Mouse (Mus musculus) CD4-positive, CD25-positive, alpha-beta regulatory T cell, adult 4 months (primary cell): ENCODE data around the gene Gm49395. TPM values are rescaled to one million over a fixed set of nuclear protein-coding genes. Genes with fewer than 3 reads are reported as not detected.

Experiments
- ATAC-seq: one replicate; pipeline ENCODE4 v1.8.0; 2017
- polyA plus RNA-seq, 2 experiments: library from polyadenylated mRNA; unstranded; fragments of 100-300 nt; shearing (Covaris generic); gene quantifications; one replicate each; pipeline ENCODE4 v1.2.1; 2017

The Gm49395 gene
- 1 to 10 TPM in 1 of 2 experiments, not detected in 1; 1.6 TPM for polyA plus RNA-seq

DNA sequence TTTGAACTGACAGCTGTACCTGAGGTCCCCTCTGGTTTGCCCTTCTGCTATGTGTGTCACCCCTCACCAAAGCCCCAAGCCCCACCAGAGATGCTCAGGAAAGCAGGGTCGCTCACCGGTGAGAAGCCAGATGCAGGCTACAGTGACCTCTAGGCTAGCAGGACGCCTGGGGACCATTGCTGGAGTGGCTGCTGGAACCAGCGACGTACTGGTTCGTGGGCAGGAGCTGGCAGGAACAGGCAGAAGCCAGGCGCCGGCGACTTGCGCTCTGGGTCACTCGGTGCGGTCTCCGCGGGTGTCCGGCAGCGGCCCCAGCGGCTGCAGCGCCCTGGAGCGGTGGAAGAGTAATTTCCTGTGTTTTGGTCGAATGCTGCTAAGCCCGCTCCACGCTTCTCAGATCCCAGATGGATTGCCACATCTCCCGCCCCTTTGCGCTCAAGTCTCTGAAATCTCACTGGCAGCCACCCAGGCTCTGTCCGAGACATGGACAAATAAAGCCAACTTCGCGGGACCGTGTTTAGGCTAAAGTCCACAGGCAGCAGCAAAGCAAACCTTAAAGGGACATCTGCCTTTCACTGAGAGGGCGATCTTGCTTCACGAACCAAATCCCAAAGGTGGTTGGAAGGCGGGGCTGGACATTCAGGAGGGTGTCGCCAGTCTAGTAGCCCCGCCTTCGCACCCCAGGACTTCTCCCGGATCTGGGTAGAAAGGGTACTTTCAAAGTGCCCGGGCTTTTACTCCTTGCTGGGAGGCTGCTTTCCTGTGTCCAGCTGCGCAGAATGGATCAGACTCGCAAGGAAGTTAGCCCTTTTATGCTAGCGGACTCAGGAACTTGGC is at the start of gene Gm49395, which contains the start of gene Itga1:
Gm49395 (minus strand) TSS at position 567 of the 837 bp plus-strand sequence.
Itga1 (minus strand) TSS at position 610 of the 837 bp plus-strand sequence.
- ATAC-seq, result no peak

DNA sequence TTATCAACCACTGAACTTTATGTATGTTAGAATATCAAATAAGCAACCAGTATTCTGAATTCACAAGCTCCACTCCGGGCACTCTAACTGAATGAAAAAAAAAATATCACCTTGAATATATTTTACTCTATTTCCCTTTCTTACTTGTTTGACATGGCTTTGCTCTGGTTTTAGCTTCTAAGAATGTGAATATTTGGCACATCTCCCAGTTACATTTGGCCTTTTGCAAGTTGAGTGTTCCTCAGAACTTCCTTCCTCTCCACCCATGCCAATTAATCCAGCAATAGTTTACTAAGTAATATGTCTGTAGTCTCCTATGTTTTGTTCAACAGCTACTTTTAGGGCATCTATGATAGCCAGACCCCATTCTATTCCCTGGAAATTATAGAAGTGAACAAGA is 48.9 kb upstream of the Gm49395 start:
- no peak for ATAC-seq

DNA sequence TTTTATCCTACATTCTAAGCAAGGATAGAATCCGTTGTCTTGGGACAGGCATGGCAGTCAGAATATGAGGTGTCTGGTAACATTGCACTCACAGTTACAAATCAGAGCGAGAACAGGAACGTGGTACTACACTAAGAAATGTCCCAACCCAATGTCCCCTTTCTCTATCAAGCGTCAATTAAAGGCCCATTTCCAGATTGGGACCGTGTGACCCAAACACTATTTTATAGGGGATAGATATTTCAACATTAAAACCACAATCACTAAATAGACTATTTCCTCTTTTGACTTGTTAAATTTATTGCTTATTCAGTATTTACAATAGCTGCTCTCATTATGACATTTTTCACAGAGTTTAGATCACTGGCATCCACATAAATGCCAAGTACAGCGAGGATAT is 48.1 kb upstream of the Gm49395 start:
- ATAC-seq, result no peak

DNA sequence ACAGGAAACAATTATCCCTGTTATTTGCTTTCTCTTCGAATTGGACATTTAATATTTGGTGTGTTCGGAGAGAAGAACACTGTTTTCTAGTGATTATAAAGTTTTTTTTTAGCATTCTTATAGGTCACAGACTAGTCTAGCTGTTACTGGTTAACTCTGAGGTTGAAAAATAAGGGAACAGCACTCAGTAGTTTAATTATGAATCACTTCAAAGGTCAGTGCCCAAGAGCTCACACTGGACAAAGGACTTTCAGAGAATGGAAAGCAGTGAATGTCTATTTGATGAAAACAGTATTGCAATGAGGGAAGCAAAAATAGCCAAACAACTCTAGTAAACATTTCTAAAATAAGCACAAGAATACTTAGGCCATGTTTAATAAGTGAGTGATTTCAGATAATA is 41.9 kb upstream of the Gm49395 start:
- ATAC-seq, result no peak

DNA sequence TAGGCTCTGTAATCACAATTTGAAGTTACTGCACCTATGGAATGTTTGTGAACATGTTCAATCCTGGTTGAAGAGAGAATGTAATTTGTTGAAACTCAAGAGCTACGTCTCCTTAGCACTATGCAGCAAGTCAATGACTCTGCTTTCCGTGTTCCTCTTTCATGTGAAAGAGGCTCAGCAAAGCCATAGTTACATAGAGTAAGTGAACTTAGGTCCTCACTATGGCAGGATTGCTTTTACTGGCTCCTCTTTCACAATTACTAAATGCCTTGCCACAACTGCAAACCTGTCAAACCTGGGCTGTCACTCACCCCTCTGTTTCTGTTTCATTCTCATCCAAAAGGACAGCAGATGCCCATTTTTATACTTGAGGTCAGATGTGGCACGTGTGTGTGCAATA is 40.3 kb upstream of the Gm49395 start:
- ATAC-seq, result no peak

DNA sequence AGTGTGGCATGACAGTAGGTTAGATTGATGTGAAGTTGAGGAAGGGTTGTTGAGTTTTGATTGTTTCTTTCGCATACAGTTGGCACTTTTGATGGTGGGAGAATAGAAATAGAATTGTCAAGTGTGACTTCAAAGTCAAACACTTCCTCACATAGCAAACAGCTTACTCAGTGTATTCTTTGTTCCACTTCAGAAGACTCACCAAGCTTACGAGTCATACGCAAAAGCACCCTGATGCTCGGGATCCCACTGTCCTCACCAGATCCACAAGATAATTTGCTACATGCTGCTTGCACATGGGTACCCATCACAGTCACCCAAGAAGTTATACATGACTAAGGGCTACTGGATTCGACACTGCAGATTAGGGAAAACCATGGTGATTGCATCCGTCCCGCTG is 36.8 kb upstream of the Gm49395 start:
- no peak for ATAC-seq

DNA sequence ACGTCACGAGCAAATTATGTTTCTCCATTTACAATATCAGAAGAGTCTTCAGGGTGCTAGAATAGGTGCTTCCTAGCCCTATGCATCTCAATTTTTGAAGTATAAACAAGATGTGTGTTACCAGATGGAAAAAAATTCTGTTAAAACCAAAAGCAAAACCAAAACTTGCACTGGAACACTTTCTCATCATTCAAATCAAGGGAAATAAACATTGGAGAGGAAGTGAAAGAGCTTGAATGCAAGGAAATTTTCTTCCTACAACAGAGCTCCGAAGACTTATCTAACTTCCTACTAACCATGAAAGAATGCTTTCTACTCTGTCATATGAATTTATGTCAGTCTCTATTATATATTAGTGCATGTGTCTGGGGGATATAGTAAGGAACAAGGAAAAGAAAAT is 35.0 kb upstream of the Gm49395 start:
- ATAC-seq, result no peak

DNA sequence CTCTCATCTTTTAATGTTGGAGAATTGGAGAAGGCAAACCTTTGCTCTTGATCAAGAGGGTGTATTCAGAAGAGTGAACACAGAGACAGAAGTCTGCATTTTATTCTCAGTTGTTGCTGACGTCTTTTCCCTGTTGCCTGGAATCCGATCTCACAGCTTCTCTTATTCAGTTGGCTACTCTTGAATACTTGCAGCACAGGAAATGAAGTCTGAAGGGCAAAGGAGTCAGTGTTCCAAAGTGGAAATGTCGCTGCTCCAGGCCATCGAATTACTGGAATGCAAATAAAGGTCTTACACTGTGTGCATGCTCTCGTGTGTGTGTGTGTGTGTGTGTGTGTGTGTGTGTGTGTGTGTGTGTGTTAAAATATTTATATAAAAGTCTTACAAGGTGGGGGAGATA is 30.7 kb upstream of the Gm49395 start:
- no peak for ATAC-seq

DNA sequence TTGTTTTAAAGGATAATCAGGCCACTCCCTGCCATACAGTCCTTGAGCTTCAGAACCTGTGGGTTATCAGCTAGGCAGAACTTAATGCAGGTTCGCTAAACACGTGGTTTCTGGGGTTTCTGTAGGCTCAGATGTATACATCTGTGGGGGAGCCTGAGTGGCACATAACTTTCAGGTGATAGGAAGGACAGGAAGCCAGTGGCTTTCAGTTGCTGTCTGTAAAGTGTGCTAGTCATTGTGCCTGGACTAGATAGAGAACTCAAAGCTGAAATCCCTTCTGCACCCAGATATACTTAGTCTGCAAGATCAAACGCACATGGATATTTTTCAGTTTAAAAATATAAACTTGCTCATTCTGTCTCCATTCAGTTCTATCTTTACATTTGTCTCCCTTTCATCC is 29.7 kb upstream of the Gm49395 start:
- ATAC-seq, result no peak

DNA sequence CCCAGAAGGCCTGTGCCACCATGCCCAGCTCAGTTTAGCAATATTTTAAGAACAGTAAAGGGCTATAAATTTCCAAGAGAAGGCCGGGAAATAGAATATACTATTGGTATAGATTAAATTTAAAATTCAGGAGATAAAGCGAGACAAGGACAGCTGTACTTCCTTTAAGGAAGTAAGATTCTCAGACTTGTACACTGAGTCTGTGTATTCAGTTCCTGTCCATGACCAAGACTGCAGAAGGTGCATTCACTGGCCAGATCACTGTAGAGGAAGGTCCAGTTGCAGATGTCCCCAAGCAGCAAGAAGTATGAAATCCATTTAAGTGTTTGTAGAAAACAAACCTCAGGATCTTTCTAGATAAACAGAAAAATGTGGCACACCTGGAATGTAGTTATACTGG is 28.3 kb upstream of the Gm49395 start:
- ATAC-seq, result no peak

DNA sequence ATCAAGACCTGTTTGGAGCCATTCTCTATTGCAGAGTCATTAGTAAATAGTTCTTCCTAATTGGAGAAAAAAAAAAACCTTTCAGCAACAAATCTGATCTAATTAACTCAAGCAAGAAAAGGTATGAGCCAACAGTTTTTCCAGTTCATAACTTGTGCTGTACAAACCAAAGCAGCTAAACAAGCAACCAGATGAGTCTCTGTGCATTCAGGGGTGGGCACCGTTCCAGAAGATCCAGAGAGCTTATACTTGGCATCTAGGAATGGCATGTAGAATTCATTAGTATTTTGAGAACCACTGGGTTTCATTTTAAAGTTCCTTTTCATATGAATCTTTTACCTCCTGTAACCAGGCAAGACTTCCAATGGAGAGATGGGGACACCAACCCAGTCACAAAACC is 26.1 kb upstream of the Gm49395 start:
- no peak for ATAC-seq

DNA sequence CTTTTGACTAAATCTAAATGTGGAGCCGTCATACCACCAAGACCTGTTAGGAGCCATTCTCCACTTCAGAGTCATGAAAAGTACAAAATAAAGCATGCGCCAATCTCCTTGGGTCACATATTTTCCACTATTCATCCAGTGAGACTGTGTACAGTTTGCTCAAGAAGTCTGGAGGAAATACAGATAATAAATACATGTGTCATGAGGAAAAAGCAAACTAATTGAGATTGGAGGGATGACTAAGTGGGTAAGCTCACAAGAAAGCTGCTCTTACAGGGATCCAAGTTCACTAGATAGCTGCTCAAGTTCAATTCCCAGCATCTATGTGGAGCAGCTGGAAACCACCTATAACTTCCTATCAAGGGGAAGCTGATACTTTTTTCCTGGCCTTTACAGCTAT is 24.8 kb upstream of the Gm49395 start:
- ATAC-seq, result no peak

DNA sequence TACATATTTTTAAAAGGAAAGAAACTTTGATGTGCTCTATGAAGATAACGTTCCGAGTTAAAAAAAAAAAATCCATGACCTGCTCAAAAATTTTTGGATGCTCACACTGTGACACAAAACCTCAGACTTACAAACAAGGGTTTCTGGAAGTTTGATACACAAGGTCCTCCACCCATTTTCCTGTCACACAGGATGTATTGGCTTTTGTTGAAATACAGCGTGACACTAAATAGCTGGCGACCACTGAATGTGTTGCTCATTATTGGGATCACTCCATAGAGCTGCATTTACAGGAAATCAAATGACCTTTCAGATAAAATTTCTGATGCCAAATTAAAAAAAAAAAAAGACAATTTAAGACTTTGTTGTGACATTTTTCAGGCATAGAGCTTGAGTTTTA is 23.4 kb upstream of the Gm49395 start:
- ATAC-seq, result no peak

DNA sequence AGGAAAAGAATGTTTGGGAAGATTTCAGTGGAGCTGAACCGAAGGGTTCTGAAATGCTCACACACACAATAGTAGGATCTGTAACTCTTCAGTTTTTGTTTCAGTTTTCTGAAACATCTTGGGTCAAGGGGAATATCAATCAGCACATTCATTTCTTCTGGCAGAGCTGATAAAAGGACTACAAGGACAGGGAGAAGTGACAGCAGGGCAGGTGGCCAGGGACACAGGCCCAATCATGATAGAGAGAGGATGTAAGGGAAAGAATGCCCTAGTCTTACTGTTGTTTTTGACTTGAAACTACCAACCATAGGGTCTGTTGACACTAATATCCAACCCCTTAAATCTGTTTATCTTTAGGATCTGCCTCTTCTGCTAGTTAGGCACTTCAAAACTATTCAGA is 22.8 kb upstream of the Gm49395 start:
- ATAC-seq, result no peak

DNA sequence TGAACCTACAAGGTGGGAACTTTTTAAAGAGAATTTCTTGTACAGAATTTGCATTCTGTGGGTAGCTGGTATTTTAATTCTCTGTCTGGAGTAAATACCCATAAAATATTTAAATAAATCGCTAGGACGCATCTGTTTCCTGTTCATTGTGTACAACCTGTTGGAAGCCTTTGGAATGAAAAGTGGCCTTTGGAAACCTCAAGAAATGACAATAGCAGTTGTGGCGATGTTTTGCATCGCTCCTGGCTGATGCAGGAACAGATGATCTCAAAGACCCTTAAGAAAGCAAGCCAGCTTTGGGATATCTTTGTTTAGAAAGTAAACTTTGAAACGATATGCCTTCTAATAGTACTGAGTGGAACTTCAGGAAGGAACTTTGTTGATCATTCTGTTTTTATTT is 17.0 kb upstream of the Gm49395 start:
- ATAC-seq, result no peak

DNA sequence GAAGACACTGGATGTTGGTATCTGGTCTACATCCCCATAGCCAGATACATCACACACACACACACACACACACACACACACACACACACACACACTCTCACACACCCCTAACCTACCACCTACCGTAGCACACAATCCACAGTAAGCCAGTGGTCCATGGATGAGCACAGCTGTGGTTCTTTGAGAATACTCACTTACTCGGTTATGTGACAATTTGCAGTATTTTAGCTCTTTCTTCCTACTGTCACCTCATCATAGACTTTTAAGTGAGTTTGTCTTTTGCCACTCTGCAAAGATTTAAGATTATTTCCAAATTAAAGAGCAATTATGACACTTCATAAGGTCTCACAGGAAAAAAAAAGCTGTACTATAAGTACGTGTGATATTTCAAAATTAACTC is 16.5 kb upstream of the Gm49395 start:
- ATAC-seq, result no peak

DNA sequence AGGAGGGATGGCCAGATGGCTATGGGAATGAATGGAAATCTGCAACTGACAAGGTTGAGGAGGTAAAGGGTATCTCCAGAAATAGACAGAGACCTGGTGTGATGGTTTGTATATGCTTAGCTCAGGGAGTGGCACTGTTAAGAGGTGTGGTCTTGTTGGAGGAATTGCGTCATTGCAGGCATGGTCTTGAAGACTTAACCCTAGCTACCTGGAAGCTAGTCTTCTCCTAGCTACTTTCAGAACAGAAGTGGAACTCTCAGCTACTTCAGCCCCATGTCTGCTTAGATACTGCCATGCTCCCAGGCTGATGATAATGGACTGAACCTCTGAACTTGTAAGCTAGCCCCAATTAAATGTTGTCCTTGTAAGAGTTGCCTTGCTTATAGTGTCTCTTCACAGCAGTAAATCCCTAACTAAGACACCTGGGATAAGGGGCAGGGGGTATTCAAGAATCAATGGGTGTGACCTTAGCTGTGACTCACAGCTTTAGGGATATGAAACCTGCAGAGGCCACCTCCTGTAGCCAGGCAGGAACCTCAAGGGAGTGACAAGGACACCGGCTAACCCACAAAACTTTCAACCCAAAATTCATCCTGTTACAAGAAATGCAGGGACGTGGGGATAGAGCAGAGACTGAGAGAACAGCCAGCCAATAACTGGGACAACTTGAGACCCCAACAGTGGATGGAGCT is 15.4 kb upstream of the Gm49395 start:
- no peak for ATAC-seq

DNA sequence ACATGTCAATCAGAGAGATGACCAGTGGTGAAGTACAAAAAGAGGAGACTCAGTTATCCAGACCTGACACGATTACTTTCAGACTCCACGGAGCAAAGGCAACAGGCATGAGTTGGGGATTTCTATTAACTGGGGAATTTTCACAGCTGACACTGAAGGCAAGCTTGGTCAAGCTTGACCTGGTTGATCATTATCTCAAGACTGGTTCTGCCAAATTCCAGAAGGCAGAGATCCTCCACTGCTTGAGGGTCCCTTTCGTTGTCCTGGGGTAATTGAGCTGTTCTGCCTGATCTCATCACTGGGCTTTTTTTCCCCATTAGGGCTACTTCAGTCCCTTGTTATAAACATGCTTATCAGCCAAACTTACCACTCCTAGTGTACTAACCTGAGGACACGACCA is 7.9 kb upstream of the Gm49395 start:
- no peak for ATAC-seq

DNA sequence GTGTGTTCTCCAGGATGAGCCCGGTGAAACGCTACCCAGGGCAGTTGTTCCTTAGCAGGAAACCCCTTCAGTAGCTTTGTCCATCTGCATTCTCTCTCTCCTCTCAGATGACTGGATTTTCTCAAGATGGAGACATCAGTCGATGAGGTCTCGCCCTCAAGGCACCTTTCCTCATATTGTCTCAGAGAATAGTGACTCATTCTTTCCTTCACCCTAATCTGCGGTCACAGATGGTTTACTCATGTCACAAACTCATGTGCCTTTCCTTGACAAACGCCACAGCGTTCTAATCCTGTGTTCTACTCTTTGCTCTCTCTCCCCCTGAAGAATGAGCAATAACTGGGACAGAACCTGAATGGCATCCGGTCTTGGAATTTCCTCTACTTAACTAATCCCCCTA is 5.7 kb upstream of the Gm49395 start:
- ATAC-seq, result peak; percentile 45

DNA sequence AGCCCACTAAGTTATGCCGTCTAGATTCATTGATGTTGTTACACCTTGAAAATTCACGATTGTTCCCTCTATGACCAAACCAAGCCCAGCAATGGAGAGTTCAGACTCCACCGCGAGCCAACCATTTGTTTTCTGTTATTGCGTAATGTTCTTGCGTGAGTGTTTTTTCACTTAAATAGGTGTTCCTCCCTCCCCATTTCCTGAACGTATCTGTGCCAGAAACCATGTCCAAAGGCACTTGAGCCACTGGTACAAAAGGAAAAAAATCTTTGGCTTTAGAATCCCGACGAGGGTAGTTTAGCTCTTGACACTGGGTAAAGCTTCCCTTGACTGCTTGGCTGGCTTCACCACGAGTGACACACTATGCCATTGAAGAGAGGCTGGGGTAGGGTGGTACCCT is 4.5 kb upstream of the Gm49395 start:
- no peak for ATAC-seq

DNA sequence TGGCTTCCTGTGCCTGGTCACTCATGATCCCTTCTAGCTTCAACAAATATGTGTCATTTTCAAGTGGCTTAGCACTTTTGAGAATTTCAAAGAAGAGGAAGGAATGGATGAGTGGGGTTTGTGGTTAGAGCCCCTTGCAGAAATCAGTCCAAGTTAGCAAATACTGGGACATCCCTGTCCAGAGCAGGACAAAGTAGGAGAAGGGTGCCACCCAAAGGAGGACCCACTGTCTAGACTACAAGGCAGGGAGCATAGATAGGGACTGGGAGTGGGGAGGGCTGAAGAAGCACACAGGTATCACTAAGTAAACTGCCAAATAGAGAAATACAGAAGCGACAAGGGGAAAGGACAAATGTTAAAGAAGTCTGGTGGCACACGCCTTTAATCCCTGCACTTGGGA is 1.0 kb upstream of the Gm49395 start:
- ATAC-seq, result no peak

DNA sequence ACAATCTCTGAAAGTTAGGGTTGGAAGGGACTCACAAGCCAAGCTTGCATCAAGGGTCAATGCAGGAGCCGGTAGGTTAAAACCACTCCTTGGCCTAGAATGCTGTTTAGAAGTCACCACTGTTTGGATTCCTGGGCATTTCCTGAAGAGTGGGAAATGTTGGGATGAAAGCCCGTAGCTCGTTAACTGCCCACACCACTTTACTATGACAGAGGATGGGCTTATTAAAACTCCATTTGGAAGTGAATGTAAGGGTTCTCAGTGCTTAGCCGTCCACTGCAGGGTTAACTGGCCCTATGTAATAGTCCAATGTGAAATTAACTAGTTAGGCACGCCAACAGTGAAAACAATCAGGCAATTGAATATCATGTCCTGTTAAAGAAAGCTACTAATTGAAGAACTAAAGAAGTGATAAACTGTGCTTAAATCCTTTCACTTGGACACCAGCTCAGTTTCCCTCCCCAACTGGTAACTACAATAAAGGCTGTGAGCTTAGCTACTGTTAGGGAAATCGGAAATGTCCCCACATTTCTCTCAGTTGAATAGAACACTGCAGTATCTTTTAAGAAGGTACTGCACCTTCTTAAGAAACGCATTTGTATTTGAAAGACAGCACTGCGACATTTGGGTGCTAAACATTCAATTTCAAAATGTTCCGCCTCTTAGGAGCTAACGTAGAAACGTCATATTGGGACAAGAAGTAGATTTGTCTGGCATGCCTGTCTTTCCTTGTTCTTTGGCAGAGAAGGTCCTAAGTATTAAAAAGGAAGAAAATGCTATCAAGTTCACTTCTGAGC is 1.1 kb downstream of the Gm49395 start:
- ATAC-seq, result no peak

DNA sequence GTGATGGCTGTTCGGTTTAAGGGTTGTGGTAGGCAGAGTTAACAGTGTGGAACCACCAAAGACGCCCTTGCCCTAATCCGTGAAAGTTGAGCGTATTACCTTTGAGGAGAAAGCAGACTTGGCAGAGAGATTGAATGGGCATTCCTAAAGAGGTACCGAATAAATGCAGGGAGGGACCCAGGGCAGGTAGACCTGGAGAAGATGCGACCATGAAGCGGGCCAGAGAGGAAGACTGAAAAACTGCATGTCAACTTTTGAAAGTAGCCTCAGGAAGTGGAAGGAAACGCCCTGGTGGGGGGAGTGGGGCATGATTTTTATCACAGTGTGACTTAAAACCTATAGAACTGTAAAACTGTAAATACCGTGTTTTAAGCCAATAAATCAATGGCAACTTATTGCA is 2.3 kb downstream of the Gm49395 start:
- no peak for ATAC-seq
